Mouse (Mus musculus) ES-Bruce4 (cell line): ENCODE measurements around the gene Vps52. TPM values are rescaled to one million over a fixed set of nuclear protein-coding genes. Genes with fewer than 3 reads are reported as not detected.

Experiments
- H3K27ac ChIP-seq: 2 replicates; pipeline ENCODE4 v1.5.1; 2012; ENCODE audit warnings: low read length, inconsistent platforms; ENCODE audit not compliant: insufficient read depth
- H3K27me3 ChIP-seq: 2 replicates; pipeline ENCODE4 v1.6.1; 2012; ENCODE audit warnings: mild to moderate bottlenecking, low read length, inconsistent platforms; ENCODE audit not compliant: control insufficient read depth, poor library complexity, insufficient read depth, severe bottlenecking
- H3K36me3 ChIP-seq: 2 replicates; pipeline ENCODE4 v1.6.1; 2012; ENCODE audit warnings: inconsistent platforms, mild to moderate bottlenecking, low read length, moderate library complexity; ENCODE audit not compliant: control insufficient read depth, poor library complexity, insufficient read depth, severe bottlenecking
- H3K4me1 ChIP-seq: one replicate; pipeline ENCODE4 v1.8.1; 2011; ENCODE audit warnings: low read length; ENCODE audit not compliant: control insufficient read depth, insufficient read depth
- H3K4me3 ChIP-seq: 2 replicates; pipeline ENCODE4 v1.5.1; 2011; ENCODE audit warnings: low read depth, mild to moderate bottlenecking, low read length
- H3K9ac ChIP-seq: 2 replicates; pipeline ENCODE4 v1.6.1; 2012; ENCODE audit warnings: low read depth, mild to moderate bottlenecking, inconsistent platforms; ENCODE audit not compliant: poor library complexity, severe bottlenecking
- H3K9me3 ChIP-seq: replicated peaks from 2 replicates; pipeline ENCODE4 v1.6.1; 2012; ENCODE audit warnings: mild to moderate bottlenecking, low read length, inconsistent platforms; ENCODE audit not compliant: control insufficient read depth, poor library complexity, insufficient read depth, severe bottlenecking
- CTCF ChIP-seq: IDR thresholded peaks from one replicate; pipeline ENCODE4 v1.8.1; 2011; ENCODE audit warnings: low read depth, low read length
- EP300 ChIP-seq: IDR thresholded peaks from 2 replicates; pipeline ENCODE4 v1.6.1; 2011; ENCODE audit warnings: low read depth, low read length; ENCODE audit not compliant: insufficient read depth
- POLR2A ChIP-seq: IDR thresholded peaks from one replicate; pipeline ENCODE4 v1.8.1; 2011; ENCODE audit warnings: low read length; ENCODE audit not compliant: insufficient read depth
- polyA plus RNA-seq: library from polyadenylated mRNA; stranded (reverse); fragments of >200 nt; gene quantifications from 2 replicates; pipeline ENCODE4 v1.2.4, GENCODE M21; 2011; ENCODE audit warnings: low read depth; ENCODE audit not compliant: missing spikeins, insufficient read depth, insufficient read length

The Vps52 gene
- polyA plus RNA-seq, 1 experiment: 19.0 TPM

DNA sequence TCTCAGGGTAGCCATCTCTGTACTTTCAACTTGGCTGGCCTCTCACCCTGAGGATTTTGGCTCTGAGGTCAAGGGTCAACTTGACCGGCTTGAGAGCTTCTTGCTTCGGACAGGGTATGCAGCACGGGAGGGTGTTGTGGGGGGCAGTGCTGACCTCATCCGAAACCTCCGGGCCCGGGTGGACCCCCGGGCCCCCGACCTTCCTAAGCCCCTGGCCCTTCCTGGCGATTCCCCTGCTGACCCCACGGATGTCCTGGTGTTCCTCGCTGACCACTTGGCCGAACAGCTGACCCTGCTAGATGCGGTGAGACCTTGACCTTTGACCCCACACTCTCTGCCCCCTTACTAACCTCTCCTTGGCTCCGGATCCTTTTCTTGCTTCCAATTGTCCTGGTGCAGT, 23.2 kb upstream of the Vps52 start:
- H3K9ac ChIP-seq: no peak overlapping the region
- no peaks in the 10 kb centered on the region for H3K9me3 ChIP-seq
- H3K4me3 ChIP-seq: no peak overlapping the region
- H3K27me3 ChIP-seq: no peaks in the 10 kb centered on the region
- H3K36me3 ChIP-seq: 0 out of 2 replicates have a peak, but pooled peaks cover 3% of the 10 kb centered on the region
- H3K4me1 ChIP-seq: peaks cover 2% of the 10 kb centered on the region
- H3K27ac ChIP-seq: no peak overlapping the region
- no peak for TF ChIP-seq EP300
- TF ChIP-seq POLR2A: no peak
- TF ChIP-seq CTCF: no peak

DNA sequence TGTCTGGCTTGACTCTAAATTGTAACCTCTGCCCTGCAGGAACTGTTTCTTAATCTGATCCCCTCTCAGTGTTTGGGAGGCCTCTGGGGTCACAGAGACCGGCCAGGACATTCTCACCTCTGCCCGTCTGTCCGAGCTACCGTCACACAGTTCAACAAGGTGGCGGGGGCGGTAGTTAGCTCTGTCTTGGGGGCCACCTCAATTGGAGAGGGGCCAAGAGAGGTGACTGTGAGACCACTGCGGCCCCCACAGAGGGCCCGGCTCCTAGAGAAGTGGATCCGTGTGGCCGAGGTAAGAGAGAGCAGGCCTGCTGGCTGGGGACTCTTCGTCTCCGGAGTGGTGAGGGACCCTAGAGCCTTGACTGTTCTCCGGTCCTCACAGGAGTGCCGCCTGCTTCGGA, 22.6 kb upstream of the Vps52 start:
- Histone ChIP-seq H3K9ac (peak overlapping the region; percentile 18; the same call in 1 of the 2 replicates), H3K9me3 (no peaks in the 10 kb centered on the region), H3K4me3 (no peak overlapping the region)

DNA sequence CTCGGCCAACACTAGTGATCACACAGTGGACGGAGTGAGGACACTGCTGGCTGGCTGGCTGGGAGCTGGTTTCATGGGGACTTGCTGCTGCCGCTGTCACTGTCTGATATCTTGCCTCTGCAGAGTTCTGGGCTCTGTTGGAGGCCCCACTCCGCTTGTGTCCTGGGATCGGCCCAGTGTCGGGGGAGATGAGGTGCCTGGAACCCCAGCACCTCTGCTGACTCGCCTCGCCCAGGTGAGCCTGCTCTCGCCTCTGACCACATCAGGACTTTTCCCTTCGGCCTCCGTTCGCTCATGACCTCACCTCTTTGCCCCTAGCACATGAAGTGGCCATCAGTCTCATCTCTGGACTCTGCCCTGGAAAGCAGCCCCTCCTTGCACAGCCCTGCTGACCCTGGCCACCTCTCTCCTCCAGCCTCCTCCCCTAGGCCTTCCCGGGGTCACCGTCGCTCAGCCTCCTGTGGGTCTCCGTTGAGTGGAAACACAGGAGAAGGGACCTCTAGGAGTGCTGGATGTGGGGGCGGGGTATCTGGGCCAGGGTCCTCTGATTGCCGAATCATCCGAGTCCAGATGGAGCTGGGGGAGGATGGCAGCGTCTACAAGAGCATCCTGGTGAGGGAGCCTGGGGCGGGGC, 20.1 kb upstream of the Vps52 start:
- no peak for TF ChIP-seq CTCF
- TF ChIP-seq POLR2A: no peak
- TF ChIP-seq EP300: no peak
- Histone ChIP-seq H3K36me3 (peaks cover 6% of the 10 kb centered on the region; the same call in 1 of the 2 replicates), H3K9ac (no peak overlapping the region), H3K4me1 (peaks cover 2% of the 10 kb centered on the region), H3K9me3 (no peaks in the 10 kb centered on the region), H3K4me3 (no peak overlapping the region), H3K27me3 (no peaks in the 10 kb centered on the region), H3K27ac (no peak overlapping the region)

More for the DNA sequence above, 22.6 kb upstream of the Vps52 start:
- peaks cover 2% of the 10 kb centered on the region for H3K4me1 ChIP-seq
- H3K27me3 ChIP-seq: no peaks in the 10 kb centered on the region
- TF ChIP-seq EP300 (no peak), CTCF (no peak), POLR2A (no peak)
- peaks cover 6% of the 10 kb centered on the region; the same call in 1 of the 2 replicates for H3K36me3 ChIP-seq
- H3K27ac ChIP-seq: no peak overlapping the region

DNA sequence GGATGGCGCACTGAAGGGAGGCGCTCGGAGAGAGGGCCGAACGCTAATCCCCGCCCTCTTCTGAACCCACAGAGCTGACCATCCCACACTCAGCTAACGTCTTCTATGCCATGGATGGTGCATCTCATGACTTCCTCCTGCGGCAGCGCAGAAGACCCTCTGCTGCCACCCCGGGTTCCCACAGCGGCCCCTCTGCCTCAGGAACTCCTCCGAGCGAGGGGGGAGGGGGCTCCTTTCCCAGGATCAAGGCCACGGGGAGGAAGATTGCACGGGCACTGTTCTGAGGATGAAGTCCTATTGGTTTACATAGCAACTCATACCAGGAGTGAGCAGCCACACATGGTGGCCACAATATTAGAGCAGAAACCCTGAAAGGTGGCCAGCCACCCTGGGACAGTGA, 18.6 kb upstream of the Vps52 start:
- H3K9me3 ChIP-seq: no peaks in the 10 kb centered on the region
- peaks cover 2% of the 10 kb centered on the region for H3K4me1 ChIP-seq
- TF ChIP-seq CTCF: no peak
- TF ChIP-seq POLR2A: no peak
- H3K4me3 ChIP-seq: no peak overlapping the region
- no peak overlapping the region for H3K27ac ChIP-seq
- peaks cover 6% of the 10 kb centered on the region; the same call in 1 of the 2 replicates for H3K36me3 ChIP-seq
- H3K9ac ChIP-seq: no peak overlapping the region
- H3K27me3 ChIP-seq: no peaks in the 10 kb centered on the region

DNA sequence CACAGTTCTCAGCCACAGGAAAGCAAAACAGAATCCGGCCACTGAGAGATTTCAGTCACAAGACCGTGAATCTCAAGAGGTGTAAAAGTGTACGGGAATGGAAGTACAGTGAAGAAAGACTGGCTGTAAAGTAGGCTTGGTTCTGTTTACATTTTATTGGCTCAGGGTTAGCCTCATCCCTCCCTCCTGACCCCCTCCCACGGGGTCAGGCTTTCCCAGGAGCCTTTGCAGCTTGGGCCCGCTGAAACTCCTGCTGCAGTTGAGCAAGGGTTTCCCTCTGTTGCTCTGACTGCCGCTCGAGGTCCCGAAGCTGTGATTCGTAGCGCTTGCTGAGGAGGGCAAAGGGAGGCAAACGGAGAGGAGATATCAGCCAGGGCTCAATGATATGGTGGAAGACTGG, 16.8 kb upstream of the Vps52 start:
- Histone ChIP-seq H3K4me1 (peaks cover 1% of the 10 kb centered on the region), H3K27ac (no peak overlapping the region), H3K9me3 (no peaks in the 10 kb centered on the region), H3K36me3 (peaks cover 13% of the 10 kb centered on the region), H3K4me3 (peak overlapping the region; percentile 91; the same call in 1 of the 2 replicates), H3K27me3 (no peaks in the 10 kb centered on the region), H3K9ac (peak overlapping the region; percentile 77; the same call in 1 of the 2 replicates)
- TF ChIP-seq POLR2A: no peak
- no peak for TF ChIP-seq EP300
- TF ChIP-seq CTCF: no peak

DNA sequence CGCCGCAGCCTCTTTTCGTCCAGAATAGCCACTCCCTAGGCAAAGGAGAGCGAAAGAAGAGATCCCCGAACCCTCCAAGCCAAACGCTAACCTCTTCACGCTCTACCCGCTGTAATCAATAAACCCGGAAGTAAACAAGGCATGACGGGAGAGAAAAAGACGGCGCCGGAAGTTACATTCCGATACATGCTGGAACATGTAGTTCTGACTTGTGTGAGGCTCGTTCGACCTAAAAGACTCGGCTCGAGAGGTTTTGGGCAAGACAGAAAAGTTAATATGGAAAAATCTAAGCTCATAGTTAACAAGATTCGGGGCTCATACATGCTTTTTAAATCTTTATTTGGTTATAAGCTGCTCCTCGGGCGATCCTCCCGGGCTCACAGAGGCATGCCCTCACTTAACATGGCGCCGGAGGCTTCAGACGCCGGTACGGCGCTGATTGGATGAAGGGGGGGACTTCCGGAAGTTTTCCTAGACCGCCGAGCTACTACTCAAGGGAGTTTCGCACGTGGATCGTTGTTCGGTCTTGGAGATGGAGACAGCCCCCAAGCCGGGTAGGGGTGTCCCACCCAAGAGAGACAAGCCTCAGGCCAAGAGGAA, 15.3 kb upstream of the Vps52 start, which contains the start of the genes Pfdn6 and Wdr46:
Pfdn6 (minus strand) TSS at position 138 of the 600 bp plus-strand sequence.
Wdr46 (plus strand) TSS at position 455 of the 600 bp plus-strand sequence.
- Histone ChIP-seq H3K4me3 (peak within 1 kb of the TSS; percentile 91), H3K36me3 (peaks cover 13% of the 10 kb centered on the region), H3K9ac (peak within 1 kb of the TSS; percentile 77), H3K4me1 (no peaks in the 10 kb centered on the region), H3K27ac (no peak within 1 kb of the TSS), H3K27me3 (no peaks in the 10 kb centered on the region), H3K9me3 (no peaks in the 10 kb centered on the region)
- TF ChIP-seq EP300: no peak
- no peak for TF ChIP-seq POLR2A
- TF ChIP-seq CTCF: no peak
